Mouse (Mus musculus) MEL-GATA-1-ER (cell line): Measurements from ENCODE around the gene Gbe1.

ENCODE experiments used
- DNase-seq: peaks from one replicate; pipeline ENCODE4 v3.0.0-alpha.2; 2012; ENCODE audit warnings: low read depth; ENCODE audit errors: extremely low read depth

The Gbe1 gene

GRCm38 (mm10) chr16:70568341-70569265, 254.9 kb downstream of the Gbe1 start:
- DNase-seq: peak; percentile 26

DNA sequence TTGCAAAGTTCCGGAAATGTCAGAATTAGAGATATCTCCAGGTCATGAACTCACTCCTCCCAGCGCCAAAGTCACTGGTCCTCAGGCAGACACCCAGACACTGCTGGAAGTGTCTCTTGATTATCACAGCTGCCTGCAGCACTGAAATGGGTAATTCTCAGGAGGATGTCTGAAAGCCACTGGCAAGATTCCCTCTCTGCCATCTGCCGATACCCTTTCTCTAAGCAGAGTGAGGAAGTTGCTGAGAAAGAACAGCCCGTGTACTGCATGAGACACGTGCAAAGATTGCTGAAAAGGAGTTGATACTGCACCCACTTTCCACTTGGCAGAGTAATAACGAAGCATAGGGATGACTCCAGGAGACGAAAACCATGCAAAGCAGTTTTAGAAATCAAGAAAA, 272.2 kb downstream of the Gbe1 start:
- DNase-seq: no peak

GRCm38 (mm10) chr16:70602326-70602725, 288.6 kb downstream of the Gbe1 start:
- DNase-seq: no peak

GRCm38 (mm10) chr16:70608358-70608757, 294.6 kb downstream of the Gbe1 start:
- no peak for DNase-seq

- DNase-seq: no peak
Measured at GRCm38 (mm10) chr16:70617691-70618090, 303.9 kb downstream of the Gbe1 start.

GRCm38 (mm10) chr16:70618168-70618567, 304.4 kb downstream of the Gbe1 start:
- DNase-seq: no peak
